Mouse (Mus musculus) frontal cortex, postnatal 25 days (tissue): ENCODE data around the gene Strap.
A peak's percentile ranks its signal among the peaks of the same experiment; 100 is the strongest.

Experiments used
- DNase-seq, 2 experiments: peaks; one replicate each; pipeline ENCODE4 v3.0.0; 2022; ENCODE audit warnings: low spot score in 2 of 2

The Strap gene

GRCm38 (mm10) chr6:137723898-137724297 lies 11.0 kb upstream of the Strap start:
- DNase-seq, result no peak

GRCm38 (mm10) chr6:137734460-137734845 lies 425 bp upstream of the Strap start:
- no peak for DNase-seq

- DNase-seq, result no peak
Measured at GRCm38 (mm10) chr6:137735671-137736238, 877 bp downstream of the Strap start.

- no peak for DNase-seq
Measured at GRCm38 (mm10) chr6:137740972-137741371, 6.1 kb downstream of the Strap start.

- no peak for DNase-seq
Measured at GRCm38 (mm10) chr6:137744700-137745099, 9.8 kb downstream of the Strap start.

- DNase-seq, result no peak
Measured at GRCm38 (mm10) chr6:137747174-137747928, 12.5 kb downstream of the Strap start.

GRCm38 (mm10) chr6:137751551-137752274 lies 16.8 kb downstream of the Strap start:
- DNase-seq, result no peak

GRCm38 (mm10) chr6:137752275-137752655 lies 17.4 kb downstream of the Strap start:
- no peak for DNase-seq

GRCm38 (mm10) chr6:137754056-137754856 lies 19.4 kb downstream of the Strap start, which contains the start of gene Dera:
Dera (plus strand) TSS chr6:137754546.
- DNase-seq, result peak in 1 of 2 experiments; percentile 24

- DNase-seq, result no peak
Measured at GRCm38 (mm10) chr6:137754857-137755232, 20.0 kb downstream of the Strap start.

GRCm38 (mm10) chr6:137756310-137756709 lies 21.4 kb downstream of the Strap start:
- no peak for DNase-seq

GRCm38 (mm10) chr6:137757891-137758290 lies 23.0 kb downstream of the Strap start:
- no peak for DNase-seq

- no peak for DNase-seq
Measured at GRCm38 (mm10) chr6:137759681-137760080, 24.8 kb downstream of the Strap start.

- DNase-seq, result no peak
Measured at GRCm38 (mm10) chr6:137760966-137761365, 26.1 kb downstream of the Strap start.

- DNase-seq, result no peak
Measured at GRCm38 (mm10) chr6:137764572-137765210, 29.8 kb downstream of the Strap start.

- no peak for DNase-seq
Measured at GRCm38 (mm10) chr6:137766177-137766576, 31.3 kb downstream of the Strap start.

GRCm38 (mm10) chr6:137771621-137772250 lies 36.9 kb downstream of the Strap start:
- DNase-seq, result no peak

- DNase-seq, result no peak
Measured at GRCm38 (mm10) chr6:137772918-137773636, 38.2 kb downstream of the Strap start.

GRCm38 (mm10) chr6:137773637-137774028 lies 38.8 kb downstream of the Strap start:
- DNase-seq, result no peak

- DNase-seq, result no peak
Measured at GRCm38 (mm10) chr6:137774166-137774565, 39.3 kb downstream of the Strap start.
